Mouse (Mus musculus) liver, adult 2 months (tissue): ENCODE measurements around the gene Clgn.

ENCODE experiments used
- CTCF ChIP-seq: fragments of 200-500 bp; IDR thresholded peaks from 2 replicates; pipeline ENCODE4 v1.5.1; 2011; ENCODE audit warnings: low read depth, low read length, control low read depth
- POLR2A ChIP-seq: fragments of 200-500 bp; IDR thresholded peaks from 2 replicates; pipeline ENCODE4 v1.6.1; 2011; ENCODE audit warnings: low read length, control low read depth; ENCODE audit not compliant: insufficient read depth; ENCODE audit errors: extremely low read depth

- TF ChIP-seq CTCF: no peak
- TF ChIP-seq POLR2A: no peak
These were observed 31.7 kb downstream of the Clgn start for GRCm38 (mm10) chr8:83421354-83421753.
